Mouse (Mus musculus): ENCODE results near the gene Ipo4. TPM values are rescaled to one million over a fixed set of nuclear protein-coding genes. Genes with fewer than 3 reads are reported as not detected.

Gene Ipo4
- polyA plus RNA-seq, 2 experiments from 2014 or later, result 29.2 to 30.6 TPM

DNA sequence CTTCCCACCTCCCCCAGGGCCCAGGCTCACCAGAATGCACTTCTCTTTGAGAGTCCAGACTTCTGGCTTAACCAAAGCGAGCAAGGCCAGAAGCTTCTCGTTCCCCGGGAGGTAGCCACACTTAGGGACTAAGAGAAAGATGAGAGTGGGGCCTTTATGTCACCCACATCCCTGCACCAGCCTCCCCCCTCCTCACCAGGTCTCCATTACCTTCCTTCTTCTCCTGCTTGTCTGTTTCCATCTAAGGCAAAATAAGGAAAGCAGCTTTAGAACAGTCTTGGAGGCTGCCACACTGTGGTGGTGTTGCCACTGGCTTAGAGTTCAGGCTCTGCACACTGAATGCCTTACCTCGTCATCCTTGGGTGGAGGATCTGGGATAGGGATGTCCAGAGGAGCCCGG is 46.5 kb downstream of the Ipo4 start:
- no peak for ATAC-seq

DNA sequence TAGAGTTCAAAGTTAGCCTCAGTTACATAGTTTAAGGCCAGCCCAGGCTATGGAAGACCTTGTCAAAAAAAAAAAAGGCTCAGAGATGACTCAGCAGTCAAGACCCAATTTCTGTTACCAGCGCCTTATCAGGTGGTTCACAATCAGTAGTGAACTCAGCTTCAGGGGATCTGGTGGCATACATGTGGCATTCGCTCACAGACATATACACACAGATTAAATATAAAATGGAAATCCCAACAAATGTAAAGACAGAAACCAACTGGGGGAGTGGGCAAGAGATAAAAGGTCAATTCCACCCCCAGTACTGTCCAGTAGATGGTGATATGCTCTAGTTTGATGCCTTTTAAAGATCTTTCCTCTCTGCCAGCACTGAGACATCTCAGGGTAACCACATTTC is 49.6 kb downstream of the Ipo4 start:
- no peak for ATAC-seq

DNA sequence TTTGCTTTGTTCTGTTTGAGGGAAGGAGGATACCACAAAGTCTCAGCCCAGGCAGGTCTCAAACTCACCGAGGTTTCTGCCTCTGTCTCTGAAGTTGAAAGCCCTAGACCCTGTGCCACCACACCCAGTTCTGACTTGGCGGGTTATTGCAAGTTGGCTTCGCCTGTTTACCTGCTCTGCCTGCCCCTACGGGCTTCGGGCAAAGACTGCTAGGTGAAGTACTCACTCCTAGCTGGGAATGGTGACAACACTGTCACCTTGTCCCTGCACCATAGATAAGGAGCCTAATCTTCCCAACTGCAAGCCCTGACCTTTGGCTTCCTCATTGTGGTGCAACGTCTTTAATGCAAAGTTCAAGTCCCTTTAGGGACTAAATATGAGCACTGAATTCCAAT is 50.2 kb downstream of the Ipo4 start:
- ATAC-seq, result peak; percentile 26

DNA sequence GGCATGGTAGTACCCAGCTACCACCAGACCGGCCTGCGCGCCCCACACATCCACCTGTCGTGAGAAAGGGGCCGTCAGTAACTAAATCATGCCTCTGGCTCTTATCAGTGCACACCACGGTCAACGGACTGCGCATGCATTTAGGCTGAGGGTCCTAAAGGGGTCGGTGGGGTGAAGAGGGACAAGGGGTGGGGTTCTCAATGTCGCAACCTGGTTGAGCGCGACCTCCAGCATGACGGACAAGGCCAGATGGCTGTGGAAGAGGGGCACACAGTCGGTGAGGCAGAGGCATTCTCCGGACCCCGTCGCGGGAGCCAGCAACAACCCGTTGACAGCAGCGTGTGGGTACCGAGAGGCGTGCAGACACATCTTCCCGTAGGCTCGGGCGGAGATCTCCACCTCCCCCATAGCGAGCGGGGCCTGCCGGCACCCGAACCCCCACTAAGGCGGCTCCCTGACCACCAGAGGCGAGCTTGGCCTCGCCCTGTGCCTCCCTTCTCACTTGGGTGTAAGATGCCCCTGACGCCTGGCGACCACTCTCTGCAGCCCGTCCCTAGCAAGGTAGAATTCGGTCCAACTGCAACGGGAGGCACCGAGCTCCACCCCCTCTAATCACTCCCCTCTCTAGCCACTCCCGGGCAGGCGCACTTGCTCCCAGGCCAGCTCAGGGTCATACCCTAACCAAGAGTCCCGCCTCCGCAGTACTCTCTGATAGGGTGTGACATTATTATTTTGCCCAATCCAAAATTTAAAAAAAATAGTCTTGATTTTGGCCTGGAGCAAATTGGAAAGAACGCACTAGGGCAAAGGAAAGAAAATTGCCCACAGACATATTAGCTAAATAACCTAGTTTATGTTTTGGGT is 50.8 kb downstream of the Ipo4 start, which contains the start of gene Emc9:
Gene Emc9 (minus strand): TSS at position 601 of the 864 bp plus-strand sequence.
- ATAC-seq, result peak; percentile 78

DNA sequence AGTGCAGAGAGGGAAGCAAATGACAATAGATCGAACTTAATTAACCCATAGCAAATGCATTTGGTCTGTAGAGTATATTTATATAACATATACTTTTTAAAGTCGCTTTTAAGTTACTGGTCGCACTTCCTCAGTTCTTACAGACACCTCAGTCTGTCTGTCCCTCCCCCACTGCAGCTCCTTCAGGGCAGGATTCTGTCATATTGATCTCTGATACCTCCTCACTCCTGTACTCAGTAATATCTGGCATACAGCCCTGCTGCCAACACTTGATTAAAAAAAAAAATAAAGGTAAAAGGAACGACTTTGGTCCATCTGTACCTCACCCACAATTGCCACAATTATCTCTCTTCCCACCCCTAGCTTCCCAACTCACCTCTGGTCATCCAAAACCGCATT is 51.5 kb downstream of the Ipo4 start:
- ATAC-seq, result no peak

DNA sequence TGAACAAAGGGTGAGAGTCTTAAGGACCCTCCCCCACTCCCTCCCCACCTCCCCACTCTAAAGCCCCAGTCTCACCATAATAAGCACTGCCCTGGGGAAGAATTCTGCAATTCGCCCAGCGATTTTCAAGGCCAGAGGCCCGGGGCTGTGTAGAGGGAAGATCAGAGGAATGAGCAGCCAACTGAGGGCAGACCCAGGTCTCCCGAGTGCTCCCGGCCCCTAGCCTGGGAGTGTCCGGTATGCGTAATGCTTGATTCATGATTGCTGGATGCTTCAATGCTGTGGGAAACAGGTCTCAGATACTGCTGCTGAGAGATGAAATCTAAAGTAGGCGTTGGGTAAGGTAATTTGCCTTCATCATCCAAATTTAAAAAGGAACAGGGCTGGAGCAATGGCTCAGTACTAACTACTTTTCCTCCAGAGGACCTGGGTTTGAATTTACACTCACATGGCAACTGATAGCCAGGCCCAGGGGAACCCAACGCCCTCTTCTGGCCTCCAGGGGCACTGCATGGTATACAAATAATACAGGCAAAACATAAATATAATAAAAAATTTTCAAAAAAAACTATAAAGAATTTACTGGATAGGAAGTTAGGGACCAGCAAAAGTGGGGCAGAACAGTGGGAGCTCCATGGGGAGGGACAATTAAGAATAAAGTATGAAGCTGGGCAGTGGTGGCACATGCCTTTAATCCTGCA is 53.6 kb downstream of the Ipo4 start:
- ATAC-seq, result no peak

DNA sequence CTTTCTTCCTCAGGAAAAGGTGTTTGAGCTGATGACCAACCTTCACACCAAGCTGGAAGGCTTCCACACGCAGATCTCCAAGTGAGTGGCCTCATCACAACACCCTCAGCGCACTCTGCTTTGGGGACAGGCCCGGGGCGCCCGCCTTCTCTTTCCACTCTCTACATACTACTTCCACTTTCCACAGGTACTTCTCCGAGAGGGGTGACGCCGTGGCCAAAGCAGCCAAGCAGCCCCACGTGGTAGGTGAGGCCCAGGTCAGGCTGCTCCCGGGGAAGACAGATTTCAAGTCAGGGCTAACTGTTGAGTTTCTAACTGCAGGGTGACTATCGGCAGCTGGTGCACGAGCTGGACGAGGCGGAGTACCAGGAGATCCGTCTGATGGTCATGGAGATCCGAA is 55.0 kb downstream of the Ipo4 start:
- no peak for ATAC-seq

DNA sequence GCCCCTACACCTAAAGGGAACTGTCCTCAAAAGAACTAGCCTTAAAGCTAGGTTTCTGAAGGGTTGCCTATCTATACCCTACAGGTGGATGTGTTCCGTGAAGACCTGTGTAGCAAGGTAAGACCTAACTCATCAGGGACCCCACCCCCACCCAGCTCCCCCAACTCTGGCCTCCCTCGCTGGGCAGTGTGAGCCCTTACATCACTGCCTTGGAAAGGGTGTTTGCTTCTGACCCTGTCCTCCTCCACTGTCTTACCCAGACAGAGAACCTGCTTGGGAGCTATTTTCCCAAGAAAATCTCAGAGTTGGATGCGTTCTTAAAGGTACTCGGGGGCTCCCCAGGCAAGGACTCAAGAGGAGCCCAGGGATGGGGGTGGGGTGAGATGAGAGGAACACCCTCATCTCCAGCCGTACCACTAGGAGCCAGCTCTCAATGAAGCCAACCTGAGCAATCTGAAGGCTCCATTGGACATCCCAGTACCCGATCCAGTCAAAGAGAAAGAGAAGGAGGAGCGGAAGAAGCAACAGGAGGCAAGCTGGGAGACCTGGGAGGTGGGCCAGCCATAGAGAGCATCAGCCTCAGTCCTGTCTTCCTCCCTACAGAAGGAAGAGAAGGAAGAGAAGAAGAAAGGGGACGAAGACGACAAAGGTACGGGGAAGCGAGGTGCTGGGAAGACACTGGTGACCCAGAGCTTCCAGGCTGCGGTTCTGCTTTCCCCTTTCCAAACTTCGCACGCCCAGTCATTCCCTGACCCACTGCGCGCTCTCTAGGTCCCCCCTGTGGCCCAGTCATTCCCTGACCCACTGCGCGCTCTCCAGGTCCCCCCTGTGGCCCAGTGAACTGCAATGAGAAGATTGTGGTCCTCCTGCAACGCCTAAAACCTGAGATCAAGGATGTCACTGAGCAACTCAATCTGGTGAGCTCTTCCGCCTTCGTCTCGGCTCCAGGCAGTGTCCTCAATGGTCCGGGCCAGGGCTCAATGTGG is 56.0 kb downstream of the Ipo4 start:
- no peak for ATAC-seq

DNA sequence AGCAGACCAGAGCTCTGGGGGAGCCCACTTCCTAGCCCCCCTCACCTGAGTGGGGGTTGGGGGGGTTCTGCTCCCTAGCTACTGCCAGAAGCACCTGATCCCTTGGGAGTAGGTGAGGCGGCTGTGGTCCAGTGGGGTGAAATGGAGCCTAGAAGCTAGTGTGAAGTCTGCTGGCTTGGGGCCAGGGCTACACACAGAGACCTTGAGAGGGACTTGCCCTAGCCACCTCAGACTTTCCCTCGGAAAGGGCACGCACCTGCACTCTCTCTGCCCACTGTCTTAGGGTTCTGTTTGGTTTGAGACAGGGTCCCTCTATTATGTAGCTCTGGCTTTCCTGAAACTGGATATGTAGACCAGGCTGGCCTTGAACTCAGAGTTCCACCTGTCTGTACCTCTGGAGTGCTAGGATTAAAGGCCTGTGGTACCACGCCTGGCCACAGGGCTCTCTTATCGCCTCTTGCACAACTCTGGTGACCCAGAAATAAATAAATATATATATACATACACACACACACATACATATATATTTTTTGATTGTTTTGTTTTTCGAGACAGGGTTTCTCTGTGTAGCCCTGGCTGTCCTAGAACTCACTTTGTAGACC is 57.0 kb downstream of the Ipo4 start:
- peak; percentile 53 for ATAC-seq

DNA sequence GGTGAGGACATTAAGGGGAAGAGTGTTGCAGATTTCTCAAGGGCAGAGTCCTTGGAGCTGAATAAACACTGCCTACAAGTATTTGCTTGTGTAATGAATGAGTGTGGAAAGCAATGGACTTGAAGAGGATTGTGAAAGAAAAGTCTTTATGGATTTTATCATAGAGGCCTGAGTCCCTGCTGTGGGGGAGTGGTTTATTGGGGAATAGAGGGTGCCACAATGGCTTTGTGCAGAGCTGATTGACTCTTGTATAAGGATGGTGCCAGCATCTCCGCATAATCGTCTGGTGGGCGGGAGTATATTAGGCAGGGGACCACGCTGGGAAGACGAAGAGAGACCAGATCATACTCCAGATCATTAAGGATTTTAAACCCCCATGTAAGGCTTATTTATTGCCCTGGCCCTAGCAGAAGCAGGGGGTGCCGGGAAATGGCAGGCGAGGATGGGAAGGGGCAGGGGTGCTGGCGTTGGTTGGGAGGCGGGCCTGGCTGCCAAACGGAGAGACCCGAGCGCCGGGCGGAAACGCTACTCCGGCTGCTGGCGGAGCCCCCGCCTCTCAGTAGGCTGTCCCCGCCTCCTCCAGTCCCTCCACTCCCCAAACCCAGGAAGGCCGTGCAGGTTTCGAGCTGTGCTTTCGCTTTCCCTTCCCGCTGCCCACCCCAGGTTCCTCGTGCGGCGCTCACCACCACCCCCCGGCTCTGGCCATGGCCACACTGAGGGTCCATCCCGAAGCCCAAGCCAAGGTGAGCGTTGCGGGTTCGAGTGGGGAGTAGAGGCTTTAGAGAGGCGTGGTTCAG is 57.7 kb downstream of the Ipo4 start, which contains the start of gene Psme1:
Gene Psme1 (plus strand): TSS at position 253 of the 797 bp plus-strand sequence.
- ATAC-seq, result peak; percentile 95

DNA sequence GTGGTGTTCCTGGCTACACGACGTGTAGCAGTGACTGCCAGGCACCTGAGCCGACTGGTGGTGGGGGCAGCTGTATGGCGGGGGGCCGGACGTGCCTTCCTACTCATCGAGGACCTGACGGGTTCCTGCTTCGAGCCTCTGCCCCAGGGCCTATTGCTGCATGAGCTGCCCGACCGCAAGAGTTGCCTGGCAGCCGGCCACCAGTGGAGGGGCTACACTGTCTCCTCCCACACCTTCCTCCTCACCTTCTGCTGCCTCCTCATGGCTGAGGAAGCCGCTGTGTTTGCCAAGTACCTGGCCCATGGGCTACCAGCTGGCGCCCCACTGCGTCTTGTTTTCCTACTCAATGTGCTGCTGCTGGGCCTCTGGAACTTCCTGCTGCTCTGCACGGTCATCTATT is 59.4 kb downstream of the Ipo4 start:
- no peak for ATAC-seq

DNA sequence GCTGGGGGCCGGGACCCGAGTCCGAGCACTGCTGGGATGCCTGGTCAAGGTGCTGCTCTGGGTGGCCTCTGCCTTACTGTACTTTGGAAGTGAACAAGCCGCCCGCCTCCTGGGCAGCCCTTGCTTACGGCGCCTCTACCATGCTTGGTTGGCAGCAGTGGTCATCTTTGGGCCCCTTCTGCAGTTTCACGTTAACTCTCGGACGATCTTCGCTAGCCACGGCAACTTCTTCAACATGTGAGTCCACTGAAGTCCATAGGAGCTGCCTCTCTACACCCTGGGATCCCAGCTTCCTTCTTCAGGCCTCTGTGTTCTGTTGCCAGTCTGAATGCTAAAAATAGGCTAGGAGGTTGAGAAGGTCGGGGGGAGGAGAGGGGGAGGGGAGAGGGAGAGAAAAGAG is 60.0 kb downstream of the Ipo4 start:
- no peak for ATAC-seq

Other genes with a start within 250 kb of the Ipo4 start
- gene Dhrs4, start 157.2 kb downstream of the Ipo4 start, polyA plus RNA-seq (2017; shearing (Covaris generic)), result 10 to 100 TPM; 39.2 to 42.2 TPM
- gene Carmil3, start 145.3 kb downstream of the Ipo4 start, polyA plus RNA-seq (2017; shearing (Covaris generic)), result not detected
- not detected for gene Cpne6, start 125.5 kb downstream of the Ipo4 start, polyA plus RNA-seq (2017; shearing (Covaris generic))
- gene Nrl, start 111.0 kb downstream of the Ipo4 start, polyA plus RNA-seq (2017; shearing (Covaris generic)), result under 1 TPM in 1 of 2 experiments, not detected in 1; 0.07 TPM
- gene Pck2, start 95.7 kb downstream of the Ipo4 start, polyA plus RNA-seq (2017; shearing (Covaris generic)), result 10 to 100 TPM; 23.6 to 33.4 TPM
- 10 to 100 TPM; 95.9 to 97.4 TPM for gene Dcaf11, start 76.0 kb downstream of the Ipo4 start, polyA plus RNA-seq (2017; shearing (Covaris generic))
- gene A730061H03Rik, start 75.6 kb downstream of the Ipo4 start, polyA plus RNA-seq (2017; shearing (Covaris generic)), result not detected
- gene Fitm1, start 60.3 kb downstream of the Ipo4 start, polyA plus RNA-seq (2017; shearing (Covaris generic)), result not detected
- 100 to 1,000 TPM; 700 to 830 TPM for gene Psme1, start 57.8 kb downstream of the Ipo4 start, polyA plus RNA-seq (2017; shearing (Covaris generic))
- 10 to 100 TPM; 25.2 to 28.6 TPM for gene Emc9, start 50.7 kb downstream of the Ipo4 start, polyA plus RNA-seq (2017; shearing (Covaris generic))
- 100 to 1,000 TPM; 980 to 996 TPM for gene Psme2, start 44.8 kb downstream of the Ipo4 start, polyA plus RNA-seq (2017; shearing (Covaris generic))
- gene Rnf31, start 44.2 kb downstream of the Ipo4 start, polyA plus RNA-seq (2017; shearing (Covaris generic)), result 10 to 100 TPM; 32.6 to 33.3 TPM
- gene Irf9, start 32.4 kb downstream of the Ipo4 start, polyA plus RNA-seq (2017; shearing (Covaris generic)), result 100 to 1,000 TPM; 129 to 164 TPM
- gene Rec8, start 17.9 kb downstream of the Ipo4 start, polyA plus RNA-seq (2017; shearing (Covaris generic)), result 1 to 10 TPM; 1.3 to 1.9 TPM
- gene Gm49378, start 1.9 kb upstream of the Ipo4 start, polyA plus RNA-seq (2017; shearing (Covaris generic)), result not detected
- 10 to 100 TPM; 38.8 to 49.2 TPM for gene Tm9sf1, start 7.8 kb upstream of the Ipo4 start, polyA plus RNA-seq (2017; shearing (Covaris generic))
- 1 to 10 TPM in 1 of 2 experiments, under 1 TPM in 1; 0.57 to 2.1 TPM for gene Tssk4, start 14.2 kb upstream of the Ipo4 start, polyA plus RNA-seq (2017; shearing (Covaris generic))
- gene Mdp1, start 24.6 kb upstream of the Ipo4 start, polyA plus RNA-seq (2017; shearing (Covaris generic)), result 10 to 100 TPM; 87.8 to 88.5 TPM
- gene Gmpr2, start 36.0 kb upstream of the Ipo4 start, polyA plus RNA-seq (2017; shearing (Covaris generic)), result 10 to 100 TPM; 23.7 to 25.9 TPM
- gene Nedd8, start 36.2 kb upstream of the Ipo4 start, polyA plus RNA-seq (2017; shearing (Covaris generic)), result 100 to 1,000 TPM; 361 to 408 TPM
- gene Tinf2, start 45.9 kb upstream of the Ipo4 start, polyA plus RNA-seq (2017; shearing (Covaris generic)), result 10 to 100 TPM; 23.4 to 28.3 TPM
- not detected for gene Tgm1, start 78.0 kb upstream of the Ipo4 start, polyA plus RNA-seq (2017; shearing (Covaris generic))
- gene Rabggta, start 86.3 kb upstream of the Ipo4 start, polyA plus RNA-seq (2017; shearing (Covaris generic)), result 10 to 100 TPM; 53.3 to 60.8 TPM
- 10 to 100 TPM; 46.4 to 48.9 TPM for gene Dhrs1, start 109.7 kb upstream of the Ipo4 start, polyA plus RNA-seq (2017; shearing (Covaris generic))
- 1 to 10 TPM; 6.0 to 8.2 TPM for gene Nop9, start 109.7 kb upstream of the Ipo4 start, polyA plus RNA-seq (2017; shearing (Covaris generic))
- not detected for gene Cideb, start 122.5 kb upstream of the Ipo4 start, polyA plus RNA-seq (2017; shearing (Covaris generic))
- under 1 TPM in 1 of 2 experiments, not detected in 1; 0.40 TPM for gene Ltb4r2, start 125.5 kb upstream of the Ipo4 start, polyA plus RNA-seq (2017; shearing (Covaris generic))
- 1 to 10 TPM; 2.5 to 5.6 TPM for gene Ltb4r1, start 130.0 kb upstream of the Ipo4 start, polyA plus RNA-seq (2017; shearing (Covaris generic))
- under 1 TPM in 1 of 2 experiments, not detected in 1; 0.08 TPM for gene Adcy4, start 148.1 kb upstream of the Ipo4 start, polyA plus RNA-seq (2017; shearing (Covaris generic))
- gene Ripk3, start 152.9 kb upstream of the Ipo4 start, polyA plus RNA-seq (2017; shearing (Covaris generic)), result 10 to 100 TPM; 94.3 to 99.3 TPM
- not detected for gene Nfatc4, start 187.2 kb upstream of the Ipo4 start, polyA plus RNA-seq (2017; shearing (Covaris generic))
- under 1 TPM in 1 of 2 experiments, not detected in 1; 0.08 TPM for gene Nynrin, start 218.1 kb upstream of the Ipo4 start, polyA plus RNA-seq (2017; shearing (Covaris generic))
- under 1 TPM in 1 of 2 experiments, not detected in 1; 0.24 TPM for gene Cbln3, start 248.4 kb upstream of the Ipo4 start, polyA plus RNA-seq (2017; shearing (Covaris generic))
- 10 to 100 TPM in 1 of 2 experiments, 1 to 10 TPM in 1; 9.9 to 11.6 TPM for gene Khnyn, start 249.0 kb upstream of the Ipo4 start, polyA plus RNA-seq (2017; shearing (Covaris generic))